ENCODE assay signal across 8 mouse cellular contexts in genomic region chr1:143738811-143739210, GRCm38 (mm10). TPM values are rescaled to one million over a fixed set of nuclear protein-coding genes. Genes with fewer than 3 reads are reported as not detected.
A peak's percentile ranks its signal among the peaks of the same experiment; 100 is the strongest.
DNase-seq lines count a peak whose midpoint lies in the region; ATAC-seq and TF ChIP-seq lines count a peak whose summit lies in the region.

No protein-coding gene starts in this region.

- peaks cover 4% of the 10 kb centered on the region for H3K36me3 ChIP-seq in lung, embryonic 14.5 days (ENCODE audit: insufficient read depth)
- H3K36me3 ChIP-seq in embryonic facial prominence, embryonic 12.5 days: peaks cover 11% of the 10 kb centered on the region
- peaks cover 15% of the 10 kb centered on the region for H3K36me3 ChIP-seq in midbrain, embryonic 12.5 days

- peak overlapping the region; percentile 71 for H3K9ac ChIP-seq in lung, embryonic 14.5 days
- H3K9ac ChIP-seq in embryonic facial prominence, embryonic 12.5 days: peak overlapping the region; percentile 85; the same call in 1 of the 2 replicates
- H3K9ac ChIP-seq in midbrain, embryonic 12.5 days (replicated peaks): peak overlapping the region; percentile 91; the same call in 1 of the 2 replicates

- peak; percentile 15; the same call in 1 of the 2 replicates for ATAC-seq in lung, embryonic 14.5 days (ENCODE audit: insufficient read depth)
- ATAC-seq in embryonic facial prominence, embryonic 12.5 days (ENCODE audit: insufficient number of reproducible peaks, insufficient read depth, low FRiP score, low TSS enrichment): no peak
- ATAC-seq in inflammation-experienced regulatory T-cells, adult 6 months: peak; percentile 41
- ATAC-seq in midbrain, embryonic 12.5 days (ENCODE audit: low FRiP score, low read depth): no peak

- peak overlapping the region; percentile 85 for H3K4me2 ChIP-seq in lung, embryonic 14.5 days
- peak overlapping the region; percentile 69 for H3K4me2 ChIP-seq in embryonic facial prominence, embryonic 12.5 days (replicated peaks)
- peak overlapping the region; percentile 76 for H3K4me2 ChIP-seq in midbrain, embryonic 12.5 days (replicated peaks)

- TF ChIP-seq CTCF in lung, embryonic 14.5 days (IDR thresholded peaks at IDR 0.05; ENCODE audit: low read depth): no peak

- 18% methylated on average over 11 of the region's 11 CpGs for WGBS in lung, embryonic 14.5 days
- 30% methylated on average over 11 of the region's 11 CpGs for WGBS in embryonic facial prominence, embryonic 12.5 days
- WGBS in midbrain, embryonic 12.5 days: 35% methylated on average over 11 of the region's 11 CpGs

- no peaks in the 10 kb centered on the region for H3K27me3 ChIP-seq in lung, embryonic 14.5 days (ENCODE audit: insufficient read depth, low read length)
- H3K27me3 ChIP-seq in embryonic facial prominence, embryonic 12.5 days: no peaks in the 10 kb centered on the region
- H3K27me3 ChIP-seq in midbrain, embryonic 12.5 days: no peaks in the 10 kb centered on the region

- no peaks in the 10 kb centered on the region for H3K4me1 ChIP-seq in lung, embryonic 14.5 days (ENCODE audit: insufficient read depth)
- no peaks in the 10 kb centered on the region for H3K4me1 ChIP-seq in embryonic facial prominence, embryonic 12.5 days
- peaks cover 17% of the 10 kb centered on the region for H3K4me1 ChIP-seq in midbrain, embryonic 12.5 days

- no peaks in the 10 kb centered on the region for H3K9me3 ChIP-seq in lung, embryonic 14.5 days (ENCODE audit: low read depth, low read length)
- H3K9me3 ChIP-seq in embryonic facial prominence, embryonic 12.5 days: no peaks in the 10 kb centered on the region
- no peaks in the 10 kb centered on the region for H3K9me3 ChIP-seq in midbrain, embryonic 12.5 days

- peak overlapping the region; percentile 73 for H3K4me3 ChIP-seq in lung, embryonic 14.5 days (ENCODE audit: low read depth, low read length)
- H3K4me3 ChIP-seq in embryonic facial prominence, embryonic 12.5 days: peak overlapping the region; percentile 75
- H3K4me3 ChIP-seq in midbrain, embryonic 12.5 days: peak overlapping the region; percentile 69

- no peak for DNase-seq in lung, embryonic 14.5 days
- no peak for DNase-seq in lung, postnatal 14 days
- no peak for DNase-seq in right cerebral cortex, adult 2 months (ENCODE audit: low spot score in 2 of 2)
- DNase-seq in adrenal gland, postnatal 10 days: no peak
- DNase-seq in left cerebral cortex, postnatal 4 days: no peak

- intact Hi-C loops in left cerebral cortex, postnatal 4 days (cut with DNase I): no loop called here

- no peak overlapping the region for H3K27ac ChIP-seq in lung, embryonic 14.5 days (ENCODE audit: low read depth)
- H3K27ac ChIP-seq in embryonic facial prominence, embryonic 12.5 days: no peak overlapping the region
- 0 out of 2 replicates have a peak overlapping the region, but pooled peaks have one; percentile 82 for H3K27ac ChIP-seq in midbrain, embryonic 12.5 days (replicated peaks)

RNA-seq across cellular contexts. Expression of gene Glrx2, which starts 22.7 kb away (rescaled TPM):
- polyA plus RNA-seq in lung, embryonic 14.5 days (2014; fragmentation: Nextera tagmentation; extraction: Ambion mirVana): 67.1 and 69.1 TPM in 2 replicates
- polyA plus RNA-seq in embryonic facial prominence, embryonic 12.5 days (2016; fragmentation: Nextera tagmentation; extraction: Ambion mirVana): 125 and 129 TPM in 2 replicates
- 10 to 100 TPM; 38.7 to 54.4 (median 40.4) TPM for polyA plus RNA-seq in inflammation-experienced regulatory T-cells, adult 6 months (2017; shearing (Covaris generic))
- polyA plus RNA-seq in midbrain, embryonic 12.5 days (2016; fragmentation: Nextera tagmentation; extraction: Ambion mirVana): 111 and 125 TPM in 2 replicates
- 10 to 100 TPM; 84.8 to 84.9 TPM for total RNA-seq in adrenal gland, postnatal 10 days (2021)
- total RNA-seq in left cerebral cortex, postnatal 4 days (2021): 100 to 1,000 TPM in 1 of 2 experiments, 10 to 100 TPM in 1; 93.4 to 104 TPM

RNA-seq across cellular contexts. Expression of gene Cdc73, which starts 36.1 kb away (rescaled TPM):
- polyA plus RNA-seq in lung, embryonic 14.5 days (2014; fragmentation: Nextera tagmentation; extraction: Ambion mirVana): 22.2 and 24.7 TPM in 2 replicates
- polyA plus RNA-seq in embryonic facial prominence, embryonic 12.5 days (2016; fragmentation: Nextera tagmentation; extraction: Ambion mirVana): 37.3 and 38.1 TPM in 2 replicates
- polyA plus RNA-seq in inflammation-experienced regulatory T-cells, adult 6 months (2017; shearing (Covaris generic)): 10 to 100 TPM; 17.7 to 21.5 (median 17.9) TPM
- polyA plus RNA-seq in midbrain, embryonic 12.5 days (2016; fragmentation: Nextera tagmentation; extraction: Ambion mirVana): 42.1 and 43.7 TPM in 2 replicates
- 10 to 100 TPM; 66.4 to 74.2 TPM for total RNA-seq in adrenal gland, postnatal 10 days (2021)
- 10 to 100 TPM; 50.4 to 58.1 TPM for total RNA-seq in left cerebral cortex, postnatal 4 days (2021)

RNA-seq across cellular contexts. Expression of gene Trove2, which starts 38.1 kb away (rescaled TPM):
- 20.1 and 21.2 TPM in 2 replicates for polyA plus RNA-seq in lung, embryonic 14.5 days (2014; fragmentation: Nextera tagmentation; extraction: Ambion mirVana)
- polyA plus RNA-seq in embryonic facial prominence, embryonic 12.5 days (2016; fragmentation: Nextera tagmentation; extraction: Ambion mirVana): 29.3 and 34.1 TPM in 2 replicates
- 1 to 10 TPM; 4.6 to 6.5 (median 4.7) TPM for polyA plus RNA-seq in inflammation-experienced regulatory T-cells, adult 6 months (2017; shearing (Covaris generic))
- 52.6 and 58.0 TPM in 2 replicates for polyA plus RNA-seq in midbrain, embryonic 12.5 days (2016; fragmentation: Nextera tagmentation; extraction: Ambion mirVana)
- total RNA-seq in adrenal gland, postnatal 10 days (2021): 10 to 100 TPM in 1 of 2 experiments, 1 to 10 TPM in 1; 8.3 to 10.4 TPM
- total RNA-seq in left cerebral cortex, postnatal 4 days (2021): 10 to 100 TPM; 41.9 to 47.0 TPM

RNA-seq across cellular contexts. Expression of gene Uchl5, which starts 38.3 kb away (rescaled TPM):
- 74.0 and 77.6 TPM in 2 replicates for polyA plus RNA-seq in lung, embryonic 14.5 days (2014; fragmentation: Nextera tagmentation; extraction: Ambion mirVana)
- polyA plus RNA-seq in embryonic facial prominence, embryonic 12.5 days (2016; fragmentation: Nextera tagmentation; extraction: Ambion mirVana): 78.3 and 81.0 TPM in 2 replicates
- polyA plus RNA-seq in inflammation-experienced regulatory T-cells, adult 6 months (2017; shearing (Covaris generic)): 10 to 100 TPM; 49.2 to 94.0 (median 74.1) TPM
- 78.7 and 79.9 TPM in 2 replicates for polyA plus RNA-seq in midbrain, embryonic 12.5 days (2016; fragmentation: Nextera tagmentation; extraction: Ambion mirVana)
- 10 to 100 TPM; 26.6 to 30.3 TPM for total RNA-seq in adrenal gland, postnatal 10 days (2021)
- total RNA-seq in left cerebral cortex, postnatal 4 days (2021): 10 to 100 TPM; 26.0 to 28.2 TPM

Comparison
In these comparisons a context has a peak if more than half of its experiments do, and no peak if none do; other contexts are left out.
1. ATAC-seq: peak in lung, embryonic 14.5 days (single experiment) and inflammation-experienced regulatory T-cells, adult 6 months (single experiment); none in embryonic facial prominence, embryonic 12.5 days (single experiment) and midbrain, embryonic 12.5 days (single experiment).
2. Peak in every context shown above with its lines, with median percentiles within 50 percentile points of each other: H3K4me2 ChIP-seq, H3K4me3 ChIP-seq and H3K9ac ChIP-seq.